Mouse (Mus musculus): ENCODE measurements at regions not wholly inside any gene's neighbourhood (a gene's known extent, or its start where the extent isn't known, plus 50 kb on each side); places are given as distances from the start of the nearest gene placed in this dataset.
"Not testable (repeated sequence)": the region's sequence is repeated elsewhere in the genome, so short reads cannot be mapped to it uniquely, and the experiment has no call there.

- DNase-seq (ENCODE audit: low read depth, low spot score), result no peak
Observed at GRCm38 (mm10) chr1:99599696-99600489, 172.7 kb upstream of the Cntnap5b start.

GRCm38 (mm10) chr1:99605213-99605612 lies 167.4 kb upstream of the Cntnap5b start:
- no peak for DNase-seq (ENCODE audit: low read depth, low spot score)

GRCm38 (mm10) chr1:99619221-99619620 lies 153.3 kb upstream of the Cntnap5b start:
- no peak for DNase-seq (ENCODE audit: low read depth, low spot score)

- not testable (repeated sequence) for DNase-seq (ENCODE audit: low read depth, low spot score)
Observed at GRCm38 (mm10) chr1:99630971-99631370, 141.6 kb upstream of the Cntnap5b start.

GRCm38 (mm10) chr1:99663641-99664040 lies 108.9 kb upstream of the Cntnap5b start:
- no peak for DNase-seq (ENCODE audit: low read depth, low spot score)

- peak; percentile 17 for DNase-seq (ENCODE audit: low read depth, low spot score)
Observed at GRCm38 (mm10) chr1:99679980-99680379, 92.6 kb upstream of the Cntnap5b start.

- no peak for DNase-seq (ENCODE audit: low read depth, low spot score)
Observed at GRCm38 (mm10) chr1:99697089-99697488, 75.5 kb upstream of the Cntnap5b start.

- DNase-seq (ENCODE audit: low read depth, low spot score), result peak; percentile 12
Observed at GRCm38 (mm10) chr1:99714912-99715311, 57.7 kb upstream of the Cntnap5b start.

- DNase-seq (ENCODE audit: low read depth, low spot score), result no peak
Observed at GRCm38 (mm10) chr1:99716266-99716665, 56.3 kb upstream of the Cntnap5b start.

Data from telencephalon, adult 2 months (tissue).